ENCODE assay signal across 8 mouse cellular contexts in the genomic region with DNA sequence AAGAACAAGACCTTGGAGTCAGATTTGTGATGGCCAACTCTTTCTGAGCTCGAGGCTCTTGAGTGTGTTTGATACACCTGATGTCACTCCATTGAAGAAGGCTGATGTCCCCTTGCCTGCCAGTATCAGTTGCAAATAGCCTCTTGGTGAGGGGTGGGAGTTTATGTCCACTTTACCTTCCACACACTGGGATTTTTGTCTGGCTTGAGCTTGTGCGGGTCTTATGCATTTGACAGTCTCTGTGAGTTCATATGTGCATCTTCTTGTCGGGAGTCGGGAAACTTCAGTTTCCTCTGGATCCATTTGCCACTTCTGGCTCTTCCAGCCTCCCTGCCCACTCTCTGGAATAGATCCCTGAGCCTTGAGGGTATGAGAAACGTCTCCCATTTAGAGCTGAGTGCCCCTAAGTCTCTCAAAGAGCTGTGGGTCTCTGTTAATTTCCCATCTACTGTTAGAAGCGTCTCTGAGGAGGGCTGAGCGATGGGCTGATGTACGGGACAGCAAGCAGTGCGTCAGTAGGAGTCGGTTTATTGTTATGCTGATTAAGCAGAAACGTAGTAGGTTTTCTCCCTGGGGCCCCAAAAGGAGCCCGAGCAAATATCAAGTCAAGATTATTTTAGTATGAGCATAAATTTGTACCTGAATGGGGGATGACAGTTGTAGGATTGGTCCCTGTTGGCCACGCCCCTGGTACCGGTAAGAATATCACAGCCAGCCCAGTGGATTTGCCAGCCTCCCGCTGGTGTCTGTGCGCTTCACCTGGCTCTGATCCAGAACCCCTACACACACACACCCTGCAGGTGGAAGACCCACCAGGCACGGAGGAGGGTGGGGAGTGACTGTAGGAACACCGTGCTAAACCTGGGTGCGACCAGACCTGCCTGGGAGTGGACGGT. TPM values are rescaled to one million over a fixed set of nuclear protein-coding genes. Genes with fewer than 3 reads are reported as not detected.
DNase-seq lines count a peak whose midpoint lies in the region; ATAC-seq and TF ChIP-seq lines count a peak whose summit lies in the region.

No protein-coding gene starts in this region.

- TF ChIP-seq CTCF in spleen, adult 2 months (IDR thresholded peaks at IDR 0.05; ENCODE audit: extremely low read depth, insufficient read depth, insufficient read length, insufficient replicate concordance), result no peak

- H3K27me3 ChIP-seq in spleen, adult 2 months (ENCODE audit: control insufficient read depth, insufficient read depth, low read length), result peaks cover 17% of the 10 kb centered on the region
- H3K27me3 ChIP-seq in limb, embryonic 15.5 days, result peaks cover 61% of the 10 kb centered on the region

- peak overlapping the region; percentile 29; the same call in 1 of the 2 replicates for H3K4me3 ChIP-seq in spleen, adult 2 months (ENCODE audit: extremely low read depth, insufficient read depth, insufficient read length)
- peak overlapping the region; percentile 43 for H3K4me3 ChIP-seq in limb, embryonic 15.5 days

- WGBS in spleen, adult 2 months, result 12% methylated on average over 20 of the region's 20 CpGs
- WGBS in limb, embryonic 15.5 days, result 3% methylated on average over 20 of the region's 20 CpGs

- H3K9ac ChIP-seq in limb, embryonic 15.5 days, result peak overlapping the region; percentile 32

- peak overlapping the region; percentile 75 for H3K4me2 ChIP-seq in limb, embryonic 15.5 days

- DNase-seq in cerebellum, adult 9-10 months, result no peak
- DNase-seq in spleen, adult 2 months (ENCODE audit: low read depth in 1 of 2, low spot score in 2 of 2), result no peak
- no peak for DNase-seq in spleen, postnatal 36 days (ENCODE audit: low spot score in 2 of 2)
- DNase-seq in embryo, embryonic 11 days, result no peak
- no peak for DNase-seq in right cerebral cortex, postnatal 14 days
- no peak for DNase-seq in right cerebral cortex, postnatal 10 days (ENCODE audit: low spot score in 2 of 2)

- H3K27ac ChIP-seq in spleen, adult 2 months (ENCODE audit: insufficient read depth, low read length), result no peak overlapping the region
- H3K27ac ChIP-seq in limb, embryonic 15.5 days, result 0 out of 2 replicates have a peak overlapping the region, but pooled peaks have one; percentile 5

- no peak for TF ChIP-seq POLR2A in spleen, adult 2 months (IDR thresholded peaks at IDR 0.05; ENCODE audit: low read depth, low read length)

- H3K4me1 ChIP-seq in spleen, adult 2 months (ENCODE audit: control insufficient read depth, insufficient read depth, insufficient read length), result peaks cover 13% of the 10 kb centered on the region; the same call in 1 of the 2 replicates
- H3K4me1 ChIP-seq in limb, embryonic 15.5 days, result peaks cover 52% of the 10 kb centered on the region

- no peaks in the 10 kb centered on the region for H3K36me3 ChIP-seq in spleen, adult 2 months (ENCODE audit: control insufficient read depth, insufficient read depth, low read length)
- no peaks in the 10 kb centered on the region for H3K36me3 ChIP-seq in limb, embryonic 15.5 days

- ATAC-seq in cerebellum, adult (ENCODE audit: insufficient number of reproducible peaks, low FRiP score, low TSS enrichment), result 0 out of 2 replicates have a peak, but pooled peaks have one; percentile 36
- ATAC-seq in limb, embryonic 15.5 days (ENCODE audit: insufficient number of reproducible peaks, low FRiP score, low TSS enrichment, low read depth), result no peak

- H3K9me3 ChIP-seq in limb, embryonic 15.5 days, result no peaks in the 10 kb centered on the region

RNA-seq across cellular contexts. Expression of a gene that starts 0.6 kb away (rescaled TPM):
- 0.79 and 1.2 TPM in 2 replicates for polyA plus RNA-seq in spleen, adult 2 months (2012; rRNA removed)
- 16.3 and 19.7 TPM in 2 replicates for polyA plus RNA-seq in limb, embryonic 15.5 days (2015; fragmentation: Nextera tagmentation; extraction: Ambion mirVana)

RNA-seq across cellular contexts. Expression of a gene that starts 25.0 kb away (rescaled TPM):
- polyA plus RNA-seq in spleen, adult 2 months (2012; rRNA removed), result 0.83 and 2.9 TPM in 2 replicates
- 6.0 and 6.4 TPM in 2 replicates for polyA plus RNA-seq in limb, embryonic 15.5 days (2015; fragmentation: Nextera tagmentation; extraction: Ambion mirVana)
